Mouse (Mus musculus) lung, embryonic 16.5 days (tissue): Measurements from ENCODE around the gene Rpl13a. TPM values are rescaled to one million over a fixed set of nuclear protein-coding genes. Genes with fewer than 3 reads are reported as not detected.
"Not testable (repeated sequence)": the region's sequence is repeated elsewhere in the genome, so short reads cannot be mapped to it uniquely, and the experiment has no call there.

Experiments used
- ATAC-seq: fragments of 200-750 bp; cut with Nextera tagmentation; 2 replicates; pipeline ENCODE4 v1.8.0; 2017; ENCODE audit warnings: low read depth, mild to moderate bottlenecking, moderate library complexity
- H3K27ac ChIP-seq: fragments of 300-500 bp; sonication (generic); 2 replicates; pipeline ENCODE4 v1.5.1; 2014; ENCODE audit warnings: mild to moderate bottlenecking, control low read depth, low read length
- H3K27me3 ChIP-seq: fragments of 300-500 bp; sonication (generic); 2 replicates; pipeline ENCODE4 v1.6.1; 2014; ENCODE audit warnings: low read depth, low read length, mixed read lengths; ENCODE audit not compliant: control insufficient read depth, insufficient read depth
- H3K36me3 ChIP-seq: fragments of 300-500 bp; sonication (generic); 2 replicates; pipeline ENCODE4 v1.6.1; 2014; ENCODE audit warnings: low read length; ENCODE audit not compliant: control insufficient read depth, insufficient read depth
- H3K4me1 ChIP-seq: fragments of 300-500 bp; sonication (generic); replicated peaks from 2 replicates; pipeline ENCODE4 v1.6.1; 2014; ENCODE audit warnings: low read length, mixed read lengths; ENCODE audit not compliant: control insufficient read depth, insufficient read depth
- H3K4me2 ChIP-seq: fragments of 300-500 bp; sonication (generic); 2 replicates; pipeline ENCODE4 v1.6.1; 2014; ENCODE audit warnings: low read depth, low read length, control low read depth
- H3K4me3 ChIP-seq: fragments of 300-500 bp; sonication (generic); 2 replicates; pipeline ENCODE4 v1.5.1; 2014; ENCODE audit warnings: mild to moderate bottlenecking, low read length, control low read depth
- H3K9ac ChIP-seq: fragments of 300-500 bp; sonication (generic); 2 replicates; pipeline ENCODE4 v1.6.1; 2014; ENCODE audit warnings: low read length, control low read depth
- H3K9me3 ChIP-seq: fragments of 300-500 bp; sonication (generic); 2 replicates; pipeline ENCODE4 v1.6.1; 2016; ENCODE audit warnings: low read length; ENCODE audit not compliant: control insufficient read depth
- WGBS: fragments of 180-500 bp; shearing (Covaris S2); extraction: QIAGEN DNeasy Blood & Tissue Kit; methylation state at CpG from one replicate; pipeline ENCODE4 v1.1.7; 2014; 5-methylcytosine and 5-hydroxymethylcytosine counted together
- polyA plus RNA-seq: library from polyadenylated mRNA; unstranded; fragments of >200 nt; fragmentation: Nextera tagmentation; extraction: Ambion mirVana; gene quantifications from 2 replicates; pipeline ENCODE4 v1.2.1, GENCODE M21; 2015

The Rpl13a gene
- polyA plus RNA-seq, 1 experiment from 2014 or later = 1,289 TPM

DNA sequence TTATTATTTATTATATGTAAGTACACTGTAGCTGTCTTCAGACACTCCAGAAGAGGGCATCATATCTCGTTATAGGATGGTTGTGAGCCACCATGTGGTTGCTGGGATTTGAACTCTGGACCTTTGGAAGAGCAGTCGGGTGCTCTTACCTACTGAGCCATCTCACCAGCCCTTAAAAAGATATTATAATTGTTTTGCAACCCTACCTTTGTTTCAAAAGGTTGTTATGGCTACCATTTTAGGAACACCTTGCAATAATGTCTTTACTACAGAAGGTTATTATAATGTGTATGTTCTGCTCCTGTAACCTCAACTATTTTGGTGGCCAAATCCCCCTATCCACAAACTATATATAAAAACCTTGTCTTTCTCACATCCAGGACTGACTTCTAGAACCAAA, 24.5 kb upstream of the Rpl13a start:
- ATAC-seq, H3K4me3 ChIP-seq, H3K9me3 ChIP-seq, H3K36me3 ChIP-seq, H3K27ac ChIP-seq, H3K27me3 ChIP-seq: not testable (repeated sequence)
- Histone ChIP-seq H3K4me2 (peak overlapping the region; percentile 89; the same call in 1 of the 2 replicates), H3K9ac (peak overlapping the region; percentile 95), H3K4me1 (peaks cover 27% of the 10 kb centered on the region)
- WGBS = 78% methylated on average over 2 of the region's 2 CpGs

DNA sequence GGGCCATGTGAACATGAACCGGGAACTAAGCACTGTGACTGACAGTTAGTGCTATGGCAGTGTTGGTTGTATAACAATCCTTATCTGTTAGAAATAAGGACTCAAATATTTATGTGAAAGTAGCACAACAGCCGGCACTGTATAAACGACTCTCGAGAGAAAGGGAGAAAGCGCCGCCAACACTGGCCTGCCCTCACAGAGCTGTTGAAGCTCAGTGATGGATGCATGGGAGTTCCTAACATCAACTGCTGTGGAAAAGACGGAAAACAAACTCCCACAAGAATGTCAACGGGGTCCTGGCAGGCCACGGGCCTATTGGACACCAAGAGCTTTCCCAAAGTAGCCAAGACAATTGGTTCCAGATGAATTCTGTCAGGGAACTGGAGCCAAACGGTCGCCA, 22.7 kb upstream of the Rpl13a start:
- Histone ChIP-seq H3K4me2 (no peak overlapping the region), H3K9ac (no peak overlapping the region), H3K36me3 (no peaks in the 10 kb centered on the region), H3K4me3 (no peak overlapping the region), H3K27me3 (no peaks in the 10 kb centered on the region), H3K27ac (peak overlapping the region; percentile 77), H3K4me1 (peaks cover 27% of the 10 kb centered on the region), H3K9me3 (no peaks in the 10 kb centered on the region)
- ATAC-seq = peak; percentile 13; the same call in 1 of the 2 replicates
- WGBS = 24% methylated on average over 11 of the region's 11 CpGs

- no peak overlapping the region for H3K4me2 ChIP-seq
- H3K27ac ChIP-seq = peak overlapping the region; percentile 77
Observed at GRCm38 (mm10) chr7:45150321-45150720, 21.8 kb upstream of the Rpl13a start.

GRCm38 (mm10) chr7:45149545-45149944, 21.0 kb upstream of the Rpl13a start:
- Histone ChIP-seq H3K27ac (peak overlapping the region; percentile 17; the same call in 1 of the 2 replicates), H3K9me3 (no peaks in the 10 kb centered on the region)
- WGBS = 45% methylated on average over 6 of the region's 6 CpGs

More at GRCm38 (mm10) chr7:45150321-45150720, 21.8 kb upstream of the Rpl13a start:
- no peaks in the 10 kb centered on the region for H3K27me3 ChIP-seq
- peaks cover 25% of the 10 kb centered on the region for H3K4me1 ChIP-seq
- H3K36me3 ChIP-seq = 0 out of 2 replicates have a peak, but pooled peaks cover 2% of the 10 kb centered on the region
- WGBS = 48% methylated on average over 4 of the region's 4 CpGs
- H3K9me3 ChIP-seq = no peaks in the 10 kb centered on the region
- ATAC-seq = no peak
- no peak overlapping the region for H3K4me3 ChIP-seq
- no peak overlapping the region for H3K9ac ChIP-seq

GRCm38 (mm10) chr7:45148534-45149098, 20.1 kb upstream of the Rpl13a start:
- ATAC-seq = no peak
- Histone ChIP-seq H3K36me3 (0 out of 2 replicates have a peak, but pooled peaks cover 2% of the 10 kb centered on the region), H3K9ac (peak overlapping the region; percentile 17; the same call in 1 of the 2 replicates), H3K27ac (0 out of 2 replicates have a peak overlapping the region, but pooled peaks have one; percentile 19), H3K4me3 (no peak overlapping the region), H3K27me3 (no peaks in the 10 kb centered on the region), H3K4me1 (peaks cover 18% of the 10 kb centered on the region), H3K9me3 (no peaks in the 10 kb centered on the region), H3K4me2 (no peak overlapping the region)
- 39% methylated on average over 4 of the region's 4 CpGs for WGBS

More at GRCm38 (mm10) chr7:45149545-45149944, 21.0 kb upstream of the Rpl13a start:
- peak; percentile 22 for ATAC-seq
- no peaks in the 10 kb centered on the region for H3K27me3 ChIP-seq
- H3K4me2 ChIP-seq = no peak overlapping the region
- 0 out of 2 replicates have a peak, but pooled peaks cover 2% of the 10 kb centered on the region for H3K36me3 ChIP-seq
- no peak overlapping the region for H3K9ac ChIP-seq
- H3K4me1 ChIP-seq = peaks cover 18% of the 10 kb centered on the region
- H3K4me3 ChIP-seq = no peak overlapping the region

DNA sequence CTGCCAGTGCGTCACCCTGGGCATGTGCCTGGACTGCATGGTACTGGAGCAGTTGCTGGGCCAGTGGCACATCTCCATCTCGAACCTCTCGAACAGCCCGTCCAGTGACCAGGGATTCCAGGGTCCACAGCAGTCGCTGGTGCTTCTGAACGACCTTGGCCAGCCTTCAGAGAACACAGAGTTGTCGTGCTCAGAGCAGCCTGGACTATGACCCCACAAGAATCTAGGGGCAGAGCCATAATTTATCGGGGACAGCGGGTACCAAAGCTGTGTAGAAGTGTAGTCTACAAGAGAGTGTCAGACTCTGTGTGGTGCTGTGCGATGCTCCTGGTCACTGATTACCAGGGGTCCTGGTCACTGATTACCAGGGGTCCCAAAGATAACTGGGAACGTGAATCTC, 19.3 kb upstream of the Rpl13a start:
- Histone ChIP-seq H3K9ac (no peak overlapping the region), H3K27me3 (no peaks in the 10 kb centered on the region), H3K4me3 (no peak overlapping the region), H3K27ac (no peak overlapping the region), H3K4me1 (peaks cover 13% of the 10 kb centered on the region), H3K4me2 (no peak overlapping the region), H3K9me3 (no peaks in the 10 kb centered on the region), H3K36me3 (0 out of 2 replicates have a peak, but pooled peaks cover 2% of the 10 kb centered on the region)
- 80% methylated on average over 11 of the region's 11 CpGs for WGBS
- no peak for ATAC-seq

- no peaks in the 10 kb centered on the region for H3K9me3 ChIP-seq
- peaks cover 13% of the 10 kb centered on the region for H3K4me1 ChIP-seq
- no peak overlapping the region for H3K9ac ChIP-seq
- no peak overlapping the region for H3K27ac ChIP-seq
- H3K36me3 ChIP-seq = peaks cover 5% of the 10 kb centered on the region; the same call in 1 of the 2 replicates
- 87% methylated on average over 11 of the region's 11 CpGs for WGBS
- H3K4me3 ChIP-seq = no peak overlapping the region
- no peaks in the 10 kb centered on the region for H3K27me3 ChIP-seq
- H3K4me2 ChIP-seq = no peak overlapping the region
- ATAC-seq = no peak
Observed at GRCm38 (mm10) chr7:45147267-45147666, 18.7 kb upstream of the Rpl13a start.

DNA sequence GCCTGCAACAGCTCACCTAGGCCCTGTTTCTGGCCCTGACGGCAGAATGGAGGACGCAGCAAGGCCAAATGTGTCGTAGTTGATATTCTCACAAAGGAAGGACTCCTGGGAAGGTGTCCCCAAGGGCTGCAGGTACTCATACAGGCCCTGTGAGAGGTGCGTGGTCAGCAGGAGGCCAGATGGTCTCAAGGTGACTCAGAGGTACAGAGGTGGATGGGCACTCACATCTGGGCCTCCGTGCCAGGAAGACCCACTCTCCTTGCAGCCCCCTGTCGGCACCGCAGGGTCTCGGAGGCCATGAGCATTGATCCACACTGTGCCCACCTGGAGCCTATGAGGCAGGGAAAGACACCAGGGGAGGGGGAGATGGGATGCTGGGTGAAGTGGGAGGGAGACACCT, 16.9 kb upstream of the Rpl13a start:
- ATAC-seq = no peak
- peaks cover 4% of the 10 kb centered on the region for H3K4me1 ChIP-seq
- H3K4me3 ChIP-seq = no peak overlapping the region
- H3K27me3 ChIP-seq = no peaks in the 10 kb centered on the region
- no peaks in the 10 kb centered on the region for H3K9me3 ChIP-seq
- H3K27ac ChIP-seq = no peak overlapping the region
- H3K36me3 ChIP-seq = peaks cover 5% of the 10 kb centered on the region; the same call in 1 of the 2 replicates
- H3K4me2 ChIP-seq = no peak overlapping the region
- H3K9ac ChIP-seq = no peak overlapping the region
- 93% methylated on average over 8 of the region's 8 CpGs for WGBS

GRCm38 (mm10) chr7:45144368-45145174, 16.0 kb upstream of the Rpl13a start:
- no peak overlapping the region for H3K4me2 ChIP-seq
- no peak overlapping the region for H3K27ac ChIP-seq
- no peak overlapping the region for H3K9ac ChIP-seq
- H3K27me3 ChIP-seq = no peaks in the 10 kb centered on the region
- H3K4me3 ChIP-seq = no peak overlapping the region
- H3K9me3 ChIP-seq = no peaks in the 10 kb centered on the region
- WGBS = 83% methylated on average over 13 of the region's 13 CpGs
- H3K4me1 ChIP-seq = no peaks in the 10 kb centered on the region; the same call in 1 of the 2 replicates
- H3K36me3 ChIP-seq = peaks cover 5% of the 10 kb centered on the region; the same call in 1 of the 2 replicates
- ATAC-seq = no peak
